Mouse (Mus musculus) thymus, adult 2 months (tissue): ENCODE measurements at regions not wholly inside any gene's neighbourhood (a gene's known extent, or its start where the extent isn't known, plus 50 kb on each side); places are given as distances from the start of the nearest gene placed in this dataset.

Experiments used
- CTCF ChIP-seq: fragments of 200-500 bp; IDR thresholded peaks from 2 replicates; pipeline ENCODE4 v1.5.1; 2012; ENCODE audit warnings: mild to moderate bottlenecking, control low read depth, low read length, moderate library complexity, borderline replicate concordance; ENCODE audit not compliant: control insufficient read depth, poor library complexity, insufficient read depth; ENCODE audit errors: extremely low read depth
- POLR2A ChIP-seq: fragments of 200-500 bp; IDR thresholded peaks from 2 replicates; pipeline ENCODE4 v1.6.1; 2012; ENCODE audit warnings: mild to moderate bottlenecking, low read length, control low read depth, moderate library complexity; ENCODE audit not compliant: control insufficient read depth, poor library complexity, insufficient read depth; ENCODE audit errors: extremely low read depth

- TF ChIP-seq CTCF (no peak), POLR2A (no peak)
Observed at GRCm38 (mm10) chr10:120528406-120528805, 52.1 kb upstream of the Hmga2 start.
